8 mouse cellular contexts compared by ENCODE assay signal in the genomic region with DNA sequence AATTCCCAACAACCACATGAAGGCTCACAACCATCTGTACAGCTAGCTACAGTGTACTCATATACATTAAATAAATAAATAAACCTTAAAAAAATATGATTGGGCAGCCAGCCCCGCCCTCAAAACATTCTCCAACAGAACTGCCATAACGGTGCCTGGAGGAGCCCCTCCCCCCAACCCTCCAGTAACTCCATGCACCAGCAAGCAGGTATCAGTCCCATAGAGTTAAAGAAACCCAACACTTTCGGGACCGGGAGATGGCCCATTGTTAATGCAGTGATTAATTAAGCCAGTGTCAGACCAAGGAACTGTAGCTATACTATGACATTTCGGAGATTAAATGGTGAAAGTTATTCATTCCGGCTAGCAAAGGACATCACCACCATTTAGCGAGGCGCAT. TPM values are rescaled to one million over a fixed set of nuclear protein-coding genes. Genes with fewer than 3 reads are reported as not detected.
DNase-seq lines count a peak whose midpoint lies in the region; ATAC-seq and TF ChIP-seq lines count a peak whose summit lies in the region.

No protein-coding gene starts in this region.

- WGBS in forebrain, embryonic 10.5 days, result 22% methylated on average over 8 of the region's 8 CpGs
- 19% methylated on average over 8 of the region's 8 CpGs for WGBS in limb, embryonic 10.5 days
- WGBS in small intestine, adult 2 months, result 4% methylated on average over 8 of the region's 8 CpGs

- no peaks in the 10 kb centered on the region for H3K9me3 ChIP-seq in megakaryocyte, embryonic 14.5 days
- no peaks in the 10 kb centered on the region for H3K9me3 ChIP-seq in forebrain, embryonic 10.5 days
- H3K9me3 ChIP-seq in limb, embryonic 10.5 days (replicated peaks), result no peaks in the 10 kb centered on the region

- peak overlapping the region; percentile 97 for H3K4me3 ChIP-seq in megakaryocyte, embryonic 14.5 days (replicated peaks)
- H3K4me3 ChIP-seq in forebrain, embryonic 10.5 days, result peak overlapping the region; percentile 93
- peak overlapping the region; percentile 92 for H3K4me3 ChIP-seq in limb, embryonic 10.5 days
- peak overlapping the region; percentile 65 for H3K4me3 ChIP-seq in small intestine, adult 2 months (ENCODE audit: low read depth, low read length)

- peaks cover 44% of the 10 kb centered on the region for H3K36me3 ChIP-seq in megakaryocyte, embryonic 14.5 days (replicated peaks; ENCODE audit: low read length)
- peaks cover 42% of the 10 kb centered on the region for H3K36me3 ChIP-seq in forebrain, embryonic 10.5 days (replicated peaks)
- H3K36me3 ChIP-seq in limb, embryonic 10.5 days, result peaks cover 43% of the 10 kb centered on the region
- peaks cover 28% of the 10 kb centered on the region for H3K36me3 ChIP-seq in small intestine, adult 2 months (ENCODE audit: control insufficient read depth, insufficient read depth, low read length)

- no peak for ATAC-seq in megakaryocyte, adult 5-6 weeks (ENCODE audit: poor library complexity, severe bottlenecking)

- TF ChIP-seq CTCF in small intestine, adult 2 months (IDR thresholded peaks at IDR 0.05; ENCODE audit: extremely low read depth, insufficient read length, insufficient replicate concordance, low read depth, low read length), result no peak

- no peaks in the 10 kb centered on the region for H3K27me3 ChIP-seq in megakaryocyte, embryonic 14.5 days (replicated peaks)
- H3K27me3 ChIP-seq in forebrain, embryonic 10.5 days (ENCODE audit: poor library complexity, severe bottlenecking), result no peaks in the 10 kb centered on the region
- H3K27me3 ChIP-seq in limb, embryonic 10.5 days (ENCODE audit: low read depth, poor library complexity, severe bottlenecking), result no peaks in the 10 kb centered on the region
- no peaks in the 10 kb centered on the region for H3K27me3 ChIP-seq in small intestine, adult 2 months (ENCODE audit: control insufficient read depth, insufficient read depth, low read length)

- peak overlapping the region; percentile 90 for H3K27ac ChIP-seq in forebrain, embryonic 10.5 days
- peak overlapping the region; percentile 91 for H3K27ac ChIP-seq in limb, embryonic 10.5 days
- no peak overlapping the region for H3K27ac ChIP-seq in small intestine, adult 2 months (ENCODE audit: insufficient read depth, low read depth, low read length)

- DNase-seq in forebrain, embryonic 10.5 days (ENCODE audit: extremely low spot score, low spot score), result no peak
- DNase-seq in limb, embryonic 10.5 days (ENCODE audit: low spot score), result no peak
- no peak for DNase-seq in layer of hippocampus, postnatal 36 days
- no peak for DNase-seq in adrenal gland, postnatal 14 days
- no peak for DNase-seq in gastrocnemius, adult 18-20 months (ENCODE audit: low spot score)

- no peak for TF ChIP-seq POLR2A in small intestine, adult 2 months (IDR thresholded peaks at IDR 0.05; ENCODE audit: low read depth, low read length)

- peaks cover 43% of the 10 kb centered on the region for H3K4me1 ChIP-seq in megakaryocyte, embryonic 14.5 days
- H3K4me1 ChIP-seq in forebrain, embryonic 10.5 days, result peaks cover 20% of the 10 kb centered on the region
- H3K4me1 ChIP-seq in limb, embryonic 10.5 days, result peaks cover 15% of the 10 kb centered on the region
- H3K4me1 ChIP-seq in small intestine, adult 2 months (ENCODE audit: control insufficient read depth, insufficient read depth, insufficient read length, low read length), result no peaks in the 10 kb centered on the region

RNA-seq across cellular contexts. Expression of a gene that starts 1.0 kb away (rescaled TPM):
- 67.0 and 210 TPM in 2 replicates for polyA plus RNA-seq in megakaryocyte, embryonic 14.5 days (2012; ENCODE audit: insufficient read depth, low replicate concordance)
- 32.9 and 38.3 TPM in 2 replicates for total RNA-seq in megakaryocyte, adult 5-6 weeks (2015)
- 173 and 213 TPM in 2 replicates for total RNA-seq in megakaryocyte, adult 5-6 weeks (2017)
- 338 and 366 TPM in 2 replicates for polyA plus RNA-seq in forebrain, embryonic 10.5 days (2016; fragmentation: Nextera tagmentation; extraction: Ambion mirVana)
- 355 and 359 TPM in 2 replicates for polyA plus RNA-seq in limb, embryonic 10.5 days (2016; fragmentation: Nextera tagmentation; extraction: Ambion mirVana)
- 24.4 and 42.0 TPM in 2 replicates for polyA plus RNA-seq in small intestine, adult 2 months (2012; rRNA removed)
- 100 to 1,000 TPM; 337 to 355 TPM for total RNA-seq in layer of hippocampus, postnatal 36 days (2021)
- total RNA-seq in adrenal gland, postnatal 14 days (2021), result 199 and 221 TPM in 2 replicates
- total RNA-seq in gastrocnemius, adult 18-20 months (2021), result 10 to 100 TPM; 60.3 to 70.5 TPM

RNA-seq across cellular contexts. Expression of a gene that starts 13.6 kb away (rescaled TPM):
- 8.0 and 101 TPM in 2 replicates for polyA plus RNA-seq in megakaryocyte, embryonic 14.5 days (2012; ENCODE audit: insufficient read depth, low replicate concordance)
- total RNA-seq in megakaryocyte, adult 5-6 weeks (2015), result 122 and 148 TPM in 2 replicates
- 119 and 125 TPM in 2 replicates for total RNA-seq in megakaryocyte, adult 5-6 weeks (2017)
- polyA plus RNA-seq in forebrain, embryonic 10.5 days (2016; fragmentation: Nextera tagmentation; extraction: Ambion mirVana), result 115 and 118 TPM in 2 replicates
- 148 and 152 TPM in 2 replicates for polyA plus RNA-seq in limb, embryonic 10.5 days (2016; fragmentation: Nextera tagmentation; extraction: Ambion mirVana)
- polyA plus RNA-seq in small intestine, adult 2 months (2012; rRNA removed), result 11.8 and 21.1 TPM in 2 replicates
- 10 to 100 TPM; 33.5 to 35.0 TPM for total RNA-seq in layer of hippocampus, postnatal 36 days (2021)
- 176 and 179 TPM in 2 replicates for total RNA-seq in adrenal gland, postnatal 14 days (2021)
- 10 to 100 TPM; 10.1 to 17.7 TPM for total RNA-seq in gastrocnemius, adult 18-20 months (2021)

RNA-seq across cellular contexts. Expression of a gene that starts 52.9 kb away (rescaled TPM):
- polyA plus RNA-seq in megakaryocyte, embryonic 14.5 days (2012; ENCODE audit: insufficient read depth, low replicate concordance), result 10.6 and 10.9 TPM in 2 replicates
- total RNA-seq in megakaryocyte, adult 5-6 weeks (2015), result 21.7 and 23.0 TPM in 2 replicates
- 16.5 and 19.6 TPM in 2 replicates for total RNA-seq in megakaryocyte, adult 5-6 weeks (2017)
- polyA plus RNA-seq in forebrain, embryonic 10.5 days (2016; fragmentation: Nextera tagmentation; extraction: Ambion mirVana), result 13.0 and 14.0 TPM in 2 replicates
- polyA plus RNA-seq in limb, embryonic 10.5 days (2016; fragmentation: Nextera tagmentation; extraction: Ambion mirVana), result 11.7 and 11.8 TPM in 2 replicates
- polyA plus RNA-seq in small intestine, adult 2 months (2012; rRNA removed), result 17.1 and 38.7 TPM in 2 replicates
- 100 to 1,000 TPM in 1 of 2 experiments, 10 to 100 TPM in 1; 93.3 to 102 TPM for total RNA-seq in layer of hippocampus, postnatal 36 days (2021)
- 21.5 and 26.2 TPM in 2 replicates for total RNA-seq in adrenal gland, postnatal 14 days (2021)
- total RNA-seq in gastrocnemius, adult 18-20 months (2021), result 1 to 10 TPM; 6.2 to 7.1 TPM

RNA-seq across cellular contexts. Expression of a gene that starts 59.6 kb away (rescaled TPM):
- 205 and 237 TPM in 2 replicates for polyA plus RNA-seq in megakaryocyte, embryonic 14.5 days (2012; ENCODE audit: insufficient read depth, low replicate concordance)
- 1.8 and 2.4 TPM in 2 replicates for total RNA-seq in megakaryocyte, adult 5-6 weeks (2015)
- total RNA-seq in megakaryocyte, adult 5-6 weeks (2017), result 2.8 and 5.2 TPM in 2 replicates
- 36.8 and 37.7 TPM in 2 replicates for polyA plus RNA-seq in forebrain, embryonic 10.5 days (2016; fragmentation: Nextera tagmentation; extraction: Ambion mirVana)
- polyA plus RNA-seq in limb, embryonic 10.5 days (2016; fragmentation: Nextera tagmentation; extraction: Ambion mirVana), result 38.7 and 38.8 TPM in 2 replicates
- polyA plus RNA-seq in small intestine, adult 2 months (2012; rRNA removed), result 116 and 178 TPM in 2 replicates
- total RNA-seq in layer of hippocampus, postnatal 36 days (2021), result 100 to 1,000 TPM; 207 to 225 TPM
- total RNA-seq in adrenal gland, postnatal 14 days (2021), result 323 and 324 TPM in 2 replicates
- total RNA-seq in gastrocnemius, adult 18-20 months (2021), result 100 to 1,000 TPM; 115 to 118 TPM
